Mouse (Mus musculus) ovary, postnatal 14 days (tissue): ENCODE measurements around the gene Odf3l2.
A peak's percentile ranks its signal among the peaks of the same experiment; 100 is the strongest.

Experiments used
- DNase-seq: peaks from one replicate; pipeline ENCODE4 v3.0.0; 2022; ENCODE audit warnings: low spot score

Gene Odf3l2

GRCm38 (mm10) chr10:79670071-79670888 is 24.7 kb upstream of the Odf3l2 start:
- DNase-seq = no peak

GRCm38 (mm10) chr10:79669576-79670057 is 24.1 kb upstream of the Odf3l2 start:
- DNase-seq = peak; percentile 51

GRCm38 (mm10) chr10:79668771-79669575 is 23.4 kb upstream of the Odf3l2 start, which contains the start of gene Tpgs1:
TSS of gene Tpgs1 (plus strand) at chr10:79669369.
- DNase-seq = peak; percentile 83

GRCm38 (mm10) chr10:79668076-79668475 is 22.5 kb upstream of the Odf3l2 start:
- no peak for DNase-seq

GRCm38 (mm10) chr10:79666493-79666892 is 21.0 kb upstream of the Odf3l2 start:
- DNase-seq = no peak

GRCm38 (mm10) chr10:79665051-79665450 is 19.5 kb upstream of the Odf3l2 start:
- DNase-seq = no peak

GRCm38 (mm10) chr10:79664131-79664665 is 18.7 kb upstream of the Odf3l2 start, which contains the start of gene Madcam1:
TSS of gene Madcam1 (plus strand) at chr10:79664559.
- peak; percentile 59 for DNase-seq

GRCm38 (mm10) chr10:79661861-79662260 is 16.3 kb upstream of the Odf3l2 start:
- DNase-seq = no peak

GRCm38 (mm10) chr10:79660298-79660697 is 14.8 kb upstream of the Odf3l2 start:
- DNase-seq = no peak

GRCm38 (mm10) chr10:79658829-79659228 is 13.3 kb upstream of the Odf3l2 start:
- no peak for DNase-seq

- DNase-seq = no peak
Observed at GRCm38 (mm10) chr10:79654946-79655395, 9.4 kb upstream of the Odf3l2 start.

- DNase-seq = no peak
Observed at GRCm38 (mm10) chr10:79652789-79653188, 7.3 kb upstream of the Odf3l2 start.

- DNase-seq = peak; percentile 77
Observed at GRCm38 (mm10) chr10:79649070-79649751, 3.7 kb upstream of the Odf3l2 start.

- no peak for DNase-seq
Observed at GRCm38 (mm10) chr10:79638486-79639204, 6.9 kb downstream of the Odf3l2 start.

- no peak for DNase-seq
Observed at GRCm38 (mm10) chr10:79637128-79638110, 8.1 kb downstream of the Odf3l2 start, which contains the start of gene Shc2. TSS of gene Shc2 (minus strand) at chr10:79637918.

GRCm38 (mm10) chr10:79636287-79636686 is 9.3 kb downstream of the Odf3l2 start:
- DNase-seq = no peak

- DNase-seq = no peak
Observed at GRCm38 (mm10) chr10:79633006-79633777, 12.3 kb downstream of the Odf3l2 start.

GRCm38 (mm10) chr10:79631432-79631831 is 14.1 kb downstream of the Odf3l2 start:
- DNase-seq = no peak

GRCm38 (mm10) chr10:79628377-79628776 is 17.2 kb downstream of the Odf3l2 start:
- DNase-seq = no peak
